Mouse (Mus musculus) hematopoietic stem cell, adult 5-6 weeks (primary cell): ENCODE results near the gene Rora. TPM values are rescaled to one million over a fixed set of nuclear protein-coding genes. Genes with fewer than 3 reads are reported as not detected.

Experiments
- ATAC-seq, 2 experiments: fragments of 125-278 bp in 1 of 2; replicated peaks in 1 of 2; 2 replicates each; pipeline ENCODE4 v1.8.0; 2016 to 2017; ENCODE audit warnings: inconsistent platforms in 2 of 2, mild to moderate bottlenecking in 2 of 2, moderate number of reproducible peaks in 2 of 2, low read depth in 1 of 2, moderate TSS enrichment in 1 of 2; ENCODE audit not compliant: low FRiP score in 2 of 2, poor library complexity in 2 of 2, severe bottlenecking in 2 of 2, insufficient read depth in 1 of 2, low TSS enrichment in 1 of 2
- total RNA-seq: library from RNA; stranded (forward); fragments of 172-1452, 232-1000 nt; gene quantifications from 2 replicates; pipeline ENCODE4 v1.2.3, GENCODE M21; 2017

Gene Rora
- total RNA-seq, 1 experiment from 2014 or later, result 11.0 TPM

- no peak for ATAC-seq
These were observed 333.9 kb downstream of the Rora start for GRCm38 (mm10) chr9:68987290-68988042.

- ATAC-seq, result no peak
These were observed 334.8 kb downstream of the Rora start for GRCm38 (mm10) chr9:68988162-68988911.

DNA sequence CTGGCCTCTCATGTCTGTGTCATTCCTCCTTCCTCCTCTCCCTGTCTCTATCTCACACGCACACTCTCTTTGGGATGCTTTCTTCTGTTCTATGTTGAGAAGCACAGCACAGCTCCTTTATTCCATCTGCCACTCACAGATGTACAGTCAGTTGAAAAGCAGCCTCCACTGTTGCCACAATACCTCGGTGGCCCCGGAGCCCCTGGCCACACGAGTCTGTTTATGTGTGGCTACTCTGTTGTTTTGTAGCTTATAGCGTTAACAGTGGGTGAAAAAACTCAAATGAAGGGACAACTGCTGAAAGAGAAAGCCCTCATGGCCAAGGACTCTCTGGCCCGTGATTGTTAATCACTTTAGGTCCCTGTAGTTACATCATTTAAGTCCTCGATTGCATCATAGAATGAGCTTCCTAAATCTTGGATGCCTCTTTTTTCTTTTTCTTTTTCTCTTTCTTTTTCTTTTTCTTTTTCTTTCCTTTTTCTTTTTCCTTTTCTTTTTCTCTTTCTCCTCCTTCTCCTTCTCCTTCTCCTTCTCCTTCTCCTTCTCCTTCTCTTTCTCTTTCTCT, 336.4 kb downstream of the Rora start:
- no peak for ATAC-seq

- ATAC-seq, result no peak
These were observed 340.3 kb downstream of the Rora start for GRCm38 (mm10) chr9:68993881-68994280.

DNA sequence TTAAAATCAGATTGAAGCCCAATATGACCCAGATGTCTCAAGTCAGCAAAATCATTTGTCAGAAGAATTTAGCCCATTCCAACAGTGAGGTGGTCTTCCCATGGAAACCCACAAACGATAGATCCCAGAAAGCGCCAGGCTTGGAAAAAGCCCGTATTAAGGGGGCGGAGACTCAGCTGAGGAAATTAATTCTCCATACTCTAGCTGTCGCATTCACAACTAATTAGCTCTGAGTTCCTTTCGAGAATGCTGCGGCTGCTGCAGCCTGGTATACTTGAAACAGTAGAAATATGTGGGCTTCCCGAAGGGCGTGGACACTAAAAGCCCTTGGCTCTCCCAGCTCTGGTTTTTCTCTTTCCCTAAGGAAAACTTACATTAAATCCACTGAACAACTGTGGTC, 345.4 kb downstream of the Rora start:
- no peak for ATAC-seq

GRCm38 (mm10) chr9:69004514-69004913, 350.9 kb downstream of the Rora start:
- ATAC-seq, result no peak

GRCm38 (mm10) chr9:69006666-69007065, 353.1 kb downstream of the Rora start:
- no peak for ATAC-seq

GRCm38 (mm10) chr9:69008706-69009105, 355.1 kb downstream of the Rora start:
- no peak for ATAC-seq

GRCm38 (mm10) chr9:69010886-69011285, 357.3 kb downstream of the Rora start:
- no peak for ATAC-seq

DNA sequence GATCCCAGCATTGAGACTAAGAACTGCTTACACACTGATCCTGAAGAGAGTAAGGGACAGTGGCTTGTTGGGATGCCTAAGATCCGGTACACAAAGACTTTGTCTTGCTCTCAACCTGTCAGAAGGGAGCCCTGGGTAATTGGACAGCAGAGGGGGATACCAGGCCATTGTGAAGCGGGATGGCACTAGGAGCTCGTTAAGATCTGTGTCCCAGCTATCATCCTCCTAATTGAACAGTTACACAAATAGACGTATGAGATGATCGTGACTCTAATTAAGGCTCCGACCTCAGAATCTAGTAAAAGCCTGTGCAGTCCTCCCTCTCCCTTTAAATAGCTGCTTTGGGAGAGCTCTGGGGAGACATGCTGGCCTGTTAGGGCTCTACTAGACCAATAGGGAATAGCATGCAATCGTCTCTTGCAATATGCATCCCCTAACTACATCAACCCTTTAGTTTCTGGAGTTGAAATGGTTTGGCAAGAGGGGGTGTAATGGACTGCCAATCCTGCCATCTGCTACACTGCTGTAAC, 359.7 kb downstream of the Rora start:
- ATAC-seq, result no peak

DNA sequence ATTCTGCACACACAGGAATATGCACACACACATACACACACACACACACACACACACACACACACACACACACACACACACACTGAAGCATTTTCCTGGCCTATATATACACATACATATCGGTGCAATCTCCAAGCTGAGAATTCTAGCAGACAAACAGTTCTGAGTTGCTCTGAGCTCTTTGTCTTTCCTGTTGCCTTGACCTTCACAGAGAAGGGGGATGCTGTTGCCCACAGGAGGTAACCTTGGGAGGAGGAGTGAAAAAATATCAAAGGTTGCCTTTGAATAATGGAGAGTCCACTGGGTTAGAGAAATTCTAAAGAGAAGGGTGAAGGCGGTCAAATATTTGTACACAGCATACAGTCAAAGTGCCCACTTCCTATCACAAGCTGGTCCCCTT, 360.6 kb downstream of the Rora start:
- ATAC-seq, result no peak

DNA sequence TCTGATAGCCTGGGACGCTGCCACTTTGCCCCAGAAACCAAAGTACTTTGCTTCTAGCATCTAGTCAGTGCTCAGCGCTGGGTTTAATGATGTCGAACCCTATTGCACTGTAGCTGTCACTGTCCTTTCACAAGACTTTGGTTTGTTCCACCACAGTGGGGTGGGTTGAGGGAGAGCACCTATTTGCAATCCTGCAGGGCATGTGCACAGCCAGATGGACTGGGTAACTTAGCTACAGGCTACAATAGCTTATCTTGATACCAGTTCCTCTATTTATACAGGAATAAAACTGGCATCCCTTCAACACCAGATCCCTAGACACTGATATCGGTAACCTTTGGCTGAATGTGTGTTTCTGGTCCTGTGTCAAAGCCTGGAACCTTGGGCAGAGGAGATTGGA, 366.8 kb downstream of the Rora start:
- no peak for ATAC-seq

- no peak for ATAC-seq
These were observed 367.9 kb downstream of the Rora start for GRCm38 (mm10) chr9:69021482-69021881.

- ATAC-seq, result no peak
These were observed 369.7 kb downstream of the Rora start for GRCm38 (mm10) chr9:69023314-69023713.

DNA sequence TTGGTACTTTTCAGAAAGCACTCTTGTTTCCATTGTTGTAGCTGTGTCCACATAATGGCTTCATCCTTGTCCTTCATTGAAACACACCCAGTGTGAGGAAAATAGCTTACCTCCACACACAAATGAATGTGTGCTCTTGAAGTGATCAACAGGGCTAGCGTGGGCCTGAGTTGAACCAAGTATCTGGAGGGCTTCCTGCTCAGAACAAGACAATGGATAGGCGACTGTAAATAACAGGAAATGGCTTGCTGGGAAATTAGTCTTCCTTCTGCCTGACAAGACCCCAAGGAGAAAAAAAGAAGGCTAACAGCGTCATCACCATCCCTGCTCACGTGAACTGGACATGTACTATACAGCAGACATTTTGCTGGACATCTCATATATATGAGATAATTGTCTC, 374.6 kb downstream of the Rora start:
- ATAC-seq, result no peak

- peak; percentile 50 to 64; a peak in 3 of 4 replicates for ATAC-seq
These were observed 380.8 kb downstream of the Rora start for GRCm38 (mm10) chr9:69034301-69034871.

DNA sequence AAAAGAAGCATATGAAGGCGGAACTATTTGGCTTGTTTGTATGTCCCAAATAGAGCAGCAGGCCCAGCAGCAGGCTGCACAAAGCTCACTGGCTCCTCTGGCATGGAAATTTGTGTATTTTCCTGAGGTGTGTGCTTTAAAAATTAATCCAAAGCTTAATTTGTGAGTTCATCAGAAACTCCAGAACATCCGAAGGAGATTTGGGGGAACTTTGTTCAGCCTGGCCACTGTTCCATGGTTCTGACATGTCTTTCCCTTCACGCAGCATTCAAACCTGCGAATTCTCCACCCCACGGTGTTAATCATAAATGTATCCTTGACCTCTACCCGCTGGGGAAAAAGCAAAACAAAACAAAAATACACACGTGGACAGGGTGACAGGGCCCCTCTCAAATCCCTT, 381.9 kb downstream of the Rora start:
- no peak for ATAC-seq

GRCm38 (mm10) chr9:69036296-69036695, 382.7 kb downstream of the Rora start:
- no peak for ATAC-seq
